Mouse (Mus musculus) urinary bladder, adult 2 months (tissue): Measurements from ENCODE around the gene Ssh1. TPM values are rescaled to one million over a fixed set of nuclear protein-coding genes. Genes with fewer than 3 reads are reported as not detected.

Experiments used
- DNase-seq: peaks from one replicate; pipeline ENCODE4 v3.0.0; 2022; ENCODE audit warnings: low spot score
- polyA plus RNA-seq: library from polyadenylated mRNA; depleted of rRNA; stranded (reverse); fragments of >200 nt; gene quantifications from 2 replicates; pipeline ENCODE4 v1.2.3, GENCODE M21; 2012; rRNA removed

The Ssh1 gene
- polyA plus RNA-seq, 1 experiment, result 9.3 TPM

DNA sequence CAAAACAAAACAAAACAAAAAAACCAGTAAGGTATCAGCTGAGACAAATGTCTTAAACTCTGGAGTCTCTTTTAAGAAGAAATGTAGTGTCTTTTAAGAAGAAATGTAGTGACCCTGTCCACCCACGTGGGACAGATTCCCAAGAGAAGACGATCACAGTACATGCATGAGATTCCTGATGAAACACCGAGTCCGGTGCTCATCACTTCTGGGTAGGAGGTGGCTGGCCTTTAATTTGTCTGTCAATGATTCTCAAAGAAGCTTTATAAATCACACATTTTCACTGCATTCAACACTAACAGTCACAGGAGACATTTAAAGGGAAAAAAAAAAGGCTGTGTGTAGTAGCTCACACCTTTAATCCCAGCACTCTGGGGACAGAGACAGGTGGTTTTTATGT is 103.8 kb downstream of the Ssh1 start:
- no peak for DNase-seq

DNA sequence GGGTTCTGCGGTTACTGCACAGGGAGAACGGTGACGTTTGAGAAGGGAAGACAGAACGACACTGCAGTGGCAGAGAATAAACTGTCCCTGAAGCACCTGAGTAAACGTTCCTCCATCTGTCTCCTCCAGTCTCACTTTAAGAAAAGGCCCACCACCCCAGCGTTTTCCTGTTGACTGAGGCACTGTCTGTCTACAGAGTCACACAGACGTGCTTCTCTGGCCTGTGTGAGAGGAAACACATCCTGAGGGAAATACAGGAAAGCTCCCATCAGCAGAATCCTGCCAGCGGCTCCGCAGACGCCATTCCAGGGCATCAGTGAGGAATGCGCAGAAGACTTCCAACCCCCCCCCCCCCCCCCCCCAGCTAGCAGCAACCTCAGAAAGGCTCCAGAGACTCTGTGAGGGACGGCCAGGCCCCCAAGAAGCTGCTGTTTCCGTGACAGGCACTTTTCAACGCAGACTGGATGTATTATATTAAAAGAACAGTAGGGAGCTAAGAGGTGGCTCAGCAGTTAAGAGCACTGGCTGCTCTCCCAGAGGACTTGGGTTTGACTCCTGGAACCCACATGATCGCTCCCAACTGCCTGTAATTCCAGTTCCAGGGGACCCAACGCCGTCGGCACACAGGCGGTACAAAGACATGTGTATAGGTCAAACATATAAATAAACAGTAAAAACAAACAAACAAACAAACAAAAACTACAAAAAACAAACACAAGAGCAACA is 104.3 kb downstream of the Ssh1 start:
- no peak for DNase-seq

DNA sequence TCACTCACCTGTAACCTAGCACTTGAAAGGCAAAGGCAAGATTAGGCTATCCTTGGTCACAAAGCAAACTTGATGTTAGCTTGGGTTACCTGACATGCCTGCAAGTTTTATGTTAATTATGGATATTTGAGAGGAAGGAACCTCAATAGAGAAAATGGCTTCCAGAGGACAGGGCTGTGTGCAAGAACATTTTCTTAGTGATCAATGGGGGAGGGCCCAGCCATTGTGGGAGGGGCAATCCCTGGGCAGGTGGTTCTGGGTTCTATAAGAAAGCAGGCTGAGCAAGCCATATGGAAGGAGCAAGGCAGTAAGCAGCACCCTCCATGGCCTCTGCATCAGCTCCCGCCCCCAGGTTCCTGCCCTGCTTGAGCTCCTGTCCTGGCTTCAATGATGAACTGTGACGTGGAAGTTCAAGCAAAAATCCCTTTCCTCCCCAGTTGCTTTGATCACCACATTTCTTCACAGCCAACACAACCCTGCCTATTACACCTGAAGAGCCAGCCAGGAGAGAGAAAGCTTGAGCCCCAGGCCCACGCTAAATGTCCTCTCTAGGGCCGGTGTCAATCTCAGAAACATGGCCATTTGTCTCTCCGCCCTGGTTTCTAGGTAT is 105.4 kb downstream of the Ssh1 start:
- no peak for DNase-seq

GRCm38 (mm10) chr5:113887132-113887531 is 106.6 kb downstream of the Ssh1 start:
- no peak for DNase-seq

Other genes starting within 250 kb of the Ssh1 start
- gene Sart3, start 221.4 kb downstream of the Ssh1 start, polyA plus RNA-seq, result 17.0 and 22.8 TPM in 2 replicates
- gene Iscu, start 221.1 kb downstream of the Ssh1 start, polyA plus RNA-seq, result 214 and 229 TPM in 2 replicates
- gene Tmem119, start 193.4 kb downstream of the Ssh1 start, polyA plus RNA-seq, result 42.0 and 42.1 TPM in 2 replicates
- gene Selplg, start 161.2 kb downstream of the Ssh1 start, polyA plus RNA-seq, result 8.2 and 10.4 TPM in 2 replicates
- gene Coro1c, start 85.1 kb downstream of the Ssh1 start, polyA plus RNA-seq, result 116 and 159 TPM in 2 replicates
- gene Dao, start 9.8 kb upstream of the Ssh1 start, polyA plus RNA-seq, result 0.10 TPM in 1 of 2 replicates, not detected in the other
- gene Usp30, start 71.6 kb upstream of the Ssh1 start, polyA plus RNA-seq, result 17.9 and 19.1 TPM in 2 replicates
- gene Svop, start 97.7 kb upstream of the Ssh1 start, polyA plus RNA-seq, result 0.12 and 0.16 TPM in 2 replicates
- 8.8 and 9.4 TPM in 2 replicates for gene Alkbh2, start 134.3 kb upstream of the Ssh1 start, polyA plus RNA-seq
- 2.4 and 3.3 TPM in 2 replicates for gene Ung, start 136.5 kb upstream of the Ssh1 start, polyA plus RNA-seq
- 7.7 and 9.6 TPM in 2 replicates for gene Acacb, start 152.6 kb upstream of the Ssh1 start, polyA plus RNA-seq